Mouse (Mus musculus): ENCODE data around the gene Il18r1. TPM values are rescaled to one million over a fixed set of nuclear protein-coding genes. Genes with fewer than 3 reads are reported as not detected.

Gene Il18r1
- polyA plus RNA-seq, 1 experiment from 2014 or later = not detected

- Histone ChIP-seq H3K36me3 (no peaks in the 10 kb centered on the region), H3K27ac (no peak overlapping the region), H3K4me1 (peaks cover 17% of the 10 kb centered on the region), H3K4me2 (peak overlapping the region; percentile 14; the same call in 1 of the 2 replicates), H3K9me3 (no peaks in the 10 kb centered on the region), H3K9ac (no peak overlapping the region), H3K4me3 (no peak overlapping the region), H3K27me3 (no peaks in the 10 kb centered on the region)
- ATAC-seq (ENCODE audit: insufficient number of reproducible peaks, insufficient read depth, low FRiP score, low TSS enrichment, low read depth) = no peak
- 47% methylated on average over 8 of the region's 8 CpGs for WGBS
These were observed 25.8 kb upstream of the Il18r1 start for GRCm38 (mm10) chr1:40439504-40439903.

GRCm38 (mm10) chr1:40444800-40445199 is 20.6 kb upstream of the Il18r1 start:
- H3K4me2 ChIP-seq = no peak overlapping the region
- WGBS = 90% methylated on average over 3 of the region's 3 CpGs
- no peak overlapping the region for H3K9ac ChIP-seq
- H3K9me3 ChIP-seq = no peaks in the 10 kb centered on the region
- H3K36me3 ChIP-seq = no peaks in the 10 kb centered on the region
- H3K27me3 ChIP-seq = no peaks in the 10 kb centered on the region
- no peak for ATAC-seq (ENCODE audit: insufficient number of reproducible peaks, insufficient read depth, low FRiP score, low TSS enrichment, low read depth)
- no peak overlapping the region for H3K27ac ChIP-seq
- H3K4me1 ChIP-seq = peaks cover 2% of the 10 kb centered on the region; the same call in 1 of the 2 replicates
- H3K4me3 ChIP-seq = no peak overlapping the region

DNA sequence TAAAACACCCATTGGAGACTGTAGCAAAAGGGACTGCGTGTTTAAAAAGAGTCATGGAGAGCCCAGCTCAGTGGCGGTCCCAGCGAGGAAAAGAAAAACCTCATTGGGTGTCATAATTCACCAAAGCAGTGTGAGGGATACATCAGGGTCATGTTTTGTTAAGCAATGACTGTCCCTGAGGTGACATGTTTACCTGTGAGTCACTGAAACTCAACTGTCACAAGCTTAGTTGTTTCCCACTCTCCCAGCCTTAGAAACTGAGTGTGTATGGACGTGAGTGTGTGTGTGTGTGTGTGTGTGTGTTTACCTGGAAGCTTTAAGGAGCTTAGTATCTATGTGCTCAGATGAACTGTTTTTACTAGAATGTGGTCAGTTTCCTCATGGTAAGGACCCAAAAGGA is 2.0 kb downstream of the Il18r1 start:
- Histone ChIP-seq H3K4me2 (no peak overlapping the region), H3K27ac (no peak overlapping the region), H3K4me3 (no peak overlapping the region), H3K4me1 (no peaks in the 10 kb centered on the region), H3K9ac (no peak overlapping the region), H3K27me3 (no peaks in the 10 kb centered on the region; the same call in 1 of the 2 replicates), H3K9me3 (no peaks in the 10 kb centered on the region), H3K36me3 (no peaks in the 10 kb centered on the region)
- 93% methylated on average over 4 of the region's 4 CpGs for WGBS
- ATAC-seq (ENCODE audit: insufficient number of reproducible peaks, insufficient read depth, low FRiP score, low TSS enrichment, low read depth) = no peak

DNA sequence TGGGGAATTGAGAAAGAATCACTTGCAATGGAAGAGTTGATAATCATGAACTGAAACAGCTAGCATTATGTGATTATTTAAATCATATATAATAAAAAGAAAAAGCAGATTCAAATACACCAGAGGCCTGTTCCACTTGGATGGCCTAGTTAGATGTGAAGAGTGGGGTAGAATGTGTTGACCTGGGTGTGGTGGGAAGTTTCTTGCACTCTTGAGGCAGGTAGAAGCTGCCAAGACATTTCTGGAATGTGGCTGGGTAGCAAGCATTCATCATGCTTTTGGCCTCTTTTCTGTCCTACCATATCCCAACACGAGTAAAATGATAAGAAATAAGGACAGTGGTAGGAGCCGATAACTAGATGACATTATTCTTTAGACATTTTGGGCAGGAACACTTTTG is 3.5 kb downstream of the Il18r1 start:
- 78% methylated on average over 2 of the region's 2 CpGs for WGBS
- Histone ChIP-seq H3K4me2 (no peak overlapping the region), H3K4me1 (no peaks in the 10 kb centered on the region), H3K9me3 (no peaks in the 10 kb centered on the region), H3K4me3 (no peak overlapping the region), H3K27ac (no peak overlapping the region), H3K9ac (no peak overlapping the region), H3K27me3 (no peaks in the 10 kb centered on the region; the same call in 1 of the 2 replicates), H3K36me3 (no peaks in the 10 kb centered on the region)
- ATAC-seq (ENCODE audit: insufficient number of reproducible peaks, insufficient read depth, low FRiP score, low TSS enrichment, low read depth) = no peak

- ATAC-seq (ENCODE audit: insufficient number of reproducible peaks, insufficient read depth, low FRiP score, low TSS enrichment, low read depth) = no peak
- WGBS = 76% methylated on average over 12 of the region's 12 CpGs
- Histone ChIP-seq H3K4me1 (no peaks in the 10 kb centered on the region), H3K27me3 (no peaks in the 10 kb centered on the region; the same call in 1 of the 2 replicates), H3K9me3 (no peaks in the 10 kb centered on the region), H3K9ac (no peak overlapping the region), H3K27ac (no peak overlapping the region), H3K4me3 (no peak overlapping the region), H3K4me2 (no peak overlapping the region), H3K36me3 (no peaks in the 10 kb centered on the region)
These were observed 4.5 kb downstream of the Il18r1 start for GRCm38 (mm10) chr1:40469900-40470299.

DNA sequence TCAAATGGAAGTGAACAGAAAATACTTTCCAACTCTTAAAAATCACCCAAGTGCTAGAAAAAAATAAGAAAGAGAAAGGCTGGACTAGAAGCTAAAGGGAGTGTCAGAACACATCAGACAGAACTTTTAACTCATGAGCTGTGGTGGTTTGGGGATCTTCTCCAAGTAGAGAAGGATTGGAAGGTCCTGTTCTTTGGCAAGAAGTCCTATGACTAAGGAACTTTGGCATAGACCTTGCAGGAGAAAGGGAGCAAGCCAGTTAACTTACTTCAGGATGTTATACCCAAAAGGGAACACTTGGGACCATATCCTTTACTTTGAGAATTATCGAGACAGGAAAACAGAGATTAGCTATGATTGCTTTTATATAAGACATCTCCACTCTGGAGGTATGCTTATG is 7.0 kb downstream of the Il18r1 start:
- no peak overlapping the region for H3K27ac ChIP-seq
- whole genome bisulfite sequencing = 82% methylated on average over 1 of the region's 1 CpGs
- no peak overlapping the region for H3K9ac ChIP-seq
- H3K36me3 ChIP-seq = no peaks in the 10 kb centered on the region
- no peak overlapping the region for H3K4me3 ChIP-seq
- no peak overlapping the region for H3K4me2 ChIP-seq
- no peaks in the 10 kb centered on the region for H3K4me1 ChIP-seq
- ATAC-seq (ENCODE audit: insufficient number of reproducible peaks, insufficient read depth, low FRiP score, low TSS enrichment, low read depth) = no peak
- H3K9me3 ChIP-seq = no peaks in the 10 kb centered on the region
- H3K27me3 ChIP-seq = no peaks in the 10 kb centered on the region

- Histone ChIP-seq H3K27ac (no peak overlapping the region), H3K27me3 (no peaks in the 10 kb centered on the region), H3K4me1 (no peaks in the 10 kb centered on the region), H3K4me2 (no peak overlapping the region), H3K4me3 (no peak overlapping the region), H3K9ac (no peak overlapping the region), H3K36me3 (no peaks in the 10 kb centered on the region), H3K9me3 (no peaks in the 10 kb centered on the region)
- no peak for ATAC-seq (ENCODE audit: insufficient number of reproducible peaks, insufficient read depth, low FRiP score, low TSS enrichment, low read depth)
- WGBS = 88% methylated on average over 4 of the region's 4 CpGs
These were observed 8.3 kb downstream of the Il18r1 start for GRCm38 (mm10) chr1:40473640-40474039.

- no peak for ATAC-seq (ENCODE audit: insufficient number of reproducible peaks, insufficient read depth, low FRiP score, low TSS enrichment, low read depth)
- Histone ChIP-seq H3K9me3 (no peaks in the 10 kb centered on the region), H3K27me3 (no peaks in the 10 kb centered on the region), H3K4me2 (no peak overlapping the region), H3K9ac (no peak overlapping the region), H3K4me1 (no peaks in the 10 kb centered on the region), H3K4me3 (no peak overlapping the region), H3K27ac (no peak overlapping the region), H3K36me3 (no peaks in the 10 kb centered on the region)
- WGBS = 88% methylated on average over 5 of the region's 5 CpGs
These were observed 9.0 kb downstream of the Il18r1 start for GRCm38 (mm10) chr1:40474336-40474735.

DNA sequence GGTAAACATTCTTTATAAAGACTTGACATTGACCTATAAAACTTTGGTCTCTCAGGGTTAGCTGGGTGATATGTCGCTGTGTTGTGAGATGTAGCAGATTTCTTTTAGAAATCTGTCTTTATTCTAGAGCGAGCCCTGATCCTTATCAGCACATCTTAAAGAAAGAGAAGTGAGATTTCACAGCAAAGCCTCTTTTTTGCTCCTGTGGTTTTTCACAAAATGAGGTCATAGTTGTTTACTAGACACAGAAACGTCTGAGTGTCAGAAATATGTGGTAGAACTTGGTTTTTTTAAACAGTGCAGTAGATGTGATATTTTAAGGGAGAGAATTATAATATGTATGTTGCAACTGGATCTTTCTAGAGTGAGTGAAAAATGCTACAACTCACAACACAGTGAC is 10.3 kb downstream of the Il18r1 start:
- WGBS = 58% methylated on average over 3 of the region's 3 CpGs
- Histone ChIP-seq H3K9me3 (no peaks in the 10 kb centered on the region), H3K4me3 (no peak overlapping the region), H3K36me3 (no peaks in the 10 kb centered on the region), H3K9ac (no peak overlapping the region), H3K27me3 (no peaks in the 10 kb centered on the region), H3K27ac (no peak overlapping the region), H3K4me1 (no peaks in the 10 kb centered on the region), H3K4me2 (no peak overlapping the region)
- no peak for ATAC-seq (ENCODE audit: insufficient number of reproducible peaks, insufficient read depth, low FRiP score, low TSS enrichment, low read depth)

DNA sequence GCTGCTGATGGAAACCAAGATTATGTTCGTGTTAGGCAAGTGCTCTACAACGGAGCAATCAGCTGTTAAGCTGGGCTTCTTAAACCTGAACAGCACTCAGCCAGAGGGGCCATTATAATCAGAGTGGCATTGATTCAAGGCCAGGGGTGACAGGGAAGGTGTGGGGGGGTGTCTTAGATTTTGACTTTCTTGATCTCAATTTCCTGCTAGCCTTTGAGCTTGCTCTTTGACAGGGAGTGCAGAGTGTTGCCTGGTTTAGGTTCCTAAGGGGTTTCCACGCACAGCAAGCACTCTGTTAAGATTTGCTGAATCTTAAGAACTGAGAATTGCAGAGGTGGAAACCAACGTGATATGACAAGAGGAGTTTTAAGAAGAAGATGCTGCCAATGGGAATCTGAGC is 11.4 kb downstream of the Il18r1 start:
- Histone ChIP-seq H3K27ac (no peak overlapping the region), H3K36me3 (no peaks in the 10 kb centered on the region), H3K27me3 (no peaks in the 10 kb centered on the region), H3K9ac (no peak overlapping the region), H3K4me3 (no peak overlapping the region), H3K4me1 (no peaks in the 10 kb centered on the region), H3K4me2 (no peak overlapping the region), H3K9me3 (no peaks in the 10 kb centered on the region)
- ATAC-seq (ENCODE audit: insufficient number of reproducible peaks, insufficient read depth, low FRiP score, low TSS enrichment, low read depth) = no peak
- 62% methylated on average over 4 of the region's 4 CpGs for WGBS

DNA sequence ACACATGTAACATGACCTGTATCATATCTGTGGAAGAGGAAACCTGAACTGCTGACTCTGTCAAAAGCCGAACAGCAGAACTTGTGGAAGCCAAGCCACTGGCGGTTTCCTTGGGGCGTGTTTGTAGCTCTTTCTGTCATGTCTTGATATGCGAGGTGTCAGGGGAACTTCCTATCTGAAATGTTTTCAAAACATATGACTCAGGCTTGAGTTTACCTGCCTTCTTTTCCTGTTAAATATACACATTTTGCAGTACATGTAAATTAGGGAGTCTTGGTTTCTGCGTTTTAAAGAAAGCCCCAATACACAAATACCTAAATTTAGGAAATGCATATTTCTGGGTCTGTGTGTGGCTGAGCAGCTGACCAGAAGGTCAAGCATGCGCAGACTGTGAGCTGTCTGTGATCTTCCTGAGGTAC is 14.2 kb downstream of the Il18r1 start:
- H3K4me3 ChIP-seq = no peak overlapping the region
- no peaks in the 10 kb centered on the region for H3K27me3 ChIP-seq
- no peak overlapping the region for H3K27ac ChIP-seq
- no peak overlapping the region for H3K4me2 ChIP-seq
- WGBS = 76% methylated on average over 6 of the region's 6 CpGs
- H3K9ac ChIP-seq = no peak overlapping the region
- H3K36me3 ChIP-seq = no peaks in the 10 kb centered on the region
- H3K9me3 ChIP-seq = no peaks in the 10 kb centered on the region
- ATAC-seq (ENCODE audit: insufficient number of reproducible peaks, insufficient read depth, low FRiP score, low TSS enrichment, low read depth) = no peak
- no peaks in the 10 kb centered on the region for H3K4me1 ChIP-seq

GRCm38 (mm10) chr1:40494594-40494993 is 29.2 kb downstream of the Il18r1 start:
- no peaks in the 10 kb centered on the region for H3K27me3 ChIP-seq
- no peak for ATAC-seq (ENCODE audit: insufficient number of reproducible peaks, insufficient read depth, low FRiP score, low TSS enrichment, low read depth)
- H3K4me2 ChIP-seq = no peak overlapping the region
- 89% methylated on average over 4 of the region's 4 CpGs for WGBS
- no peaks in the 10 kb centered on the region for H3K4me1 ChIP-seq
- H3K36me3 ChIP-seq = no peaks in the 10 kb centered on the region
- H3K9ac ChIP-seq = no peak overlapping the region
- no peak overlapping the region for H3K27ac ChIP-seq
- H3K4me3 ChIP-seq = no peak overlapping the region
- no peaks in the 10 kb centered on the region for H3K9me3 ChIP-seq

GRCm38 (mm10) chr1:40499708-40500107 is 34.4 kb downstream of the Il18r1 start:
- no peak overlapping the region for H3K27ac ChIP-seq
- 74% methylated on average over 1 of the region's 1 CpGs for WGBS
- H3K27me3 ChIP-seq = no peaks in the 10 kb centered on the region
- H3K9ac ChIP-seq = no peak overlapping the region
- H3K36me3 ChIP-seq = no peaks in the 10 kb centered on the region
- ATAC-seq (ENCODE audit: insufficient number of reproducible peaks, insufficient read depth, low FRiP score, low TSS enrichment, low read depth) = no peak
- no peaks in the 10 kb centered on the region for H3K4me1 ChIP-seq
- no peaks in the 10 kb centered on the region for H3K9me3 ChIP-seq
- no peak overlapping the region for H3K4me2 ChIP-seq
- no peak overlapping the region for H3K4me3 ChIP-seq

All from embryonic facial prominence, embryonic 13.5 days (tissue).